Mouse (Mus musculus) midbrain, embryonic 16.5 days (tissue): ENCODE results near the gene Lyst. TPM values are rescaled to one million over a fixed set of nuclear protein-coding genes. Genes with fewer than 3 reads are reported as not detected.

ENCODE experiments used
- ATAC-seq: fragments of 200-750 bp; cut with Nextera tagmentation; 2 replicates; pipeline ENCODE4 v1.8.0; 2017; ENCODE audit warnings: moderate TSS enrichment
- H3K27ac ChIP-seq: fragments of 300-500 bp; sonication (generic); 2 replicates; pipeline ENCODE4 v1.5.1; 2014; ENCODE audit warnings: mild to moderate bottlenecking, low read length, mixed read lengths
- H3K27me3 ChIP-seq: fragments of 300-500 bp; sonication (generic); 2 replicates; pipeline ENCODE4 v1.6.1; 2014; ENCODE audit warnings: low read depth, low read length, mixed read lengths; ENCODE audit not compliant: control insufficient read depth, insufficient read depth
- H3K36me3 ChIP-seq: fragments of 300-500 bp; sonication (generic); 2 replicates; pipeline ENCODE4 v1.6.1; 2014; ENCODE audit warnings: mild to moderate bottlenecking, low read length, moderate library complexity, mixed read lengths; ENCODE audit not compliant: control insufficient read depth, insufficient read depth
- H3K4me1 ChIP-seq: fragments of 300-500 bp; sonication (generic); 2 replicates; pipeline ENCODE4 v1.6.1; 2014; ENCODE audit warnings: mild to moderate bottlenecking, low read length, mixed read lengths; ENCODE audit not compliant: control insufficient read depth, insufficient read depth
- H3K4me2 ChIP-seq: fragments of 300-500 bp; sonication (generic); 2 replicates; pipeline ENCODE4 v1.6.1; 2014; ENCODE audit warnings: mild to moderate bottlenecking, low read length, mixed read lengths
- H3K4me3 ChIP-seq: fragments of 300-500 bp; sonication (generic); 2 replicates; pipeline ENCODE4 v1.5.1; 2014; ENCODE audit warnings: low read depth, mild to moderate bottlenecking, low read length, moderate library complexity, mixed read lengths
- H3K9ac ChIP-seq: fragments of 300-500 bp; sonication (generic); 2 replicates; pipeline ENCODE4 v1.6.1; 2014; ENCODE audit warnings: low read depth, low read length, mixed read lengths
- H3K9me3 ChIP-seq: fragments of 300-500 bp; sonication (generic); replicated peaks from 2 replicates; pipeline ENCODE4 v1.6.1; 2014; ENCODE audit warnings: mild to moderate bottlenecking, low read length, mixed read lengths; ENCODE audit not compliant: control insufficient read depth, poor library complexity, severe bottlenecking
- WGBS: fragments of 180-500 bp; shearing (Covaris S2); extraction: QIAGEN DNeasy Blood & Tissue Kit; methylation state at CpG from one replicate; pipeline ENCODE4 v1.1.7; 2014; 5-methylcytosine and 5-hydroxymethylcytosine counted together
- polyA plus RNA-seq: library from polyadenylated mRNA; unstranded; fragments of >200 nt; fragmentation: Nextera tagmentation; extraction: Ambion mirVana; gene quantifications from 2 replicates; pipeline ENCODE4 v1.2.1, GENCODE M21; 2015

Gene Lyst
- polyA plus RNA-seq, 1 experiment from 2014 or later = 3.9 TPM

DNA sequence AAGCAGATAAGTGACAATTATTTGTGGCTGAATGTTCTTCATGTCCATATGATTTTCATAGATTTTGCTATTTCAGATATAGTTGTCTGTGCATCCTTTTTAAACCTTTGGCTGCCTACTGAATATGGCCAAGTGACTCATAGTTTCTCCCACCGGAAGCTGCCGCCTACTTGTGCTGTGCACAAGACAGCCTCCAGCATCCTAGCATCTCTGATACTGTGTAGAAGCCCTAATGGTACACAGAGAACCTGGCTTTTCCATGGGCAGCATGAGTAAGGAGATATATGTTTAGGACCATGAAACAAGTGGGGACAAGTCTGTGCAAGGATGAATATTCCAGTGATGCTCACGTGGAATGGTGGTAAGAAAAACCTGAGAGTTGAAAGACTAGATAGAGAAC is 35.0 kb upstream of the Lyst start:
- Histone ChIP-seq H3K9ac (no peak overlapping the region), H3K27ac (no peak overlapping the region), H3K4me3 (no peak overlapping the region), H3K4me2 (no peak overlapping the region), H3K36me3 (no peaks in the 10 kb centered on the region), H3K4me1 (no peaks in the 10 kb centered on the region), H3K9me3 (no peaks in the 10 kb centered on the region), H3K27me3 (no peaks in the 10 kb centered on the region)
- ATAC-seq = no peak
- 94% methylated on average over 3 of the region's 3 CpGs for WGBS

DNA sequence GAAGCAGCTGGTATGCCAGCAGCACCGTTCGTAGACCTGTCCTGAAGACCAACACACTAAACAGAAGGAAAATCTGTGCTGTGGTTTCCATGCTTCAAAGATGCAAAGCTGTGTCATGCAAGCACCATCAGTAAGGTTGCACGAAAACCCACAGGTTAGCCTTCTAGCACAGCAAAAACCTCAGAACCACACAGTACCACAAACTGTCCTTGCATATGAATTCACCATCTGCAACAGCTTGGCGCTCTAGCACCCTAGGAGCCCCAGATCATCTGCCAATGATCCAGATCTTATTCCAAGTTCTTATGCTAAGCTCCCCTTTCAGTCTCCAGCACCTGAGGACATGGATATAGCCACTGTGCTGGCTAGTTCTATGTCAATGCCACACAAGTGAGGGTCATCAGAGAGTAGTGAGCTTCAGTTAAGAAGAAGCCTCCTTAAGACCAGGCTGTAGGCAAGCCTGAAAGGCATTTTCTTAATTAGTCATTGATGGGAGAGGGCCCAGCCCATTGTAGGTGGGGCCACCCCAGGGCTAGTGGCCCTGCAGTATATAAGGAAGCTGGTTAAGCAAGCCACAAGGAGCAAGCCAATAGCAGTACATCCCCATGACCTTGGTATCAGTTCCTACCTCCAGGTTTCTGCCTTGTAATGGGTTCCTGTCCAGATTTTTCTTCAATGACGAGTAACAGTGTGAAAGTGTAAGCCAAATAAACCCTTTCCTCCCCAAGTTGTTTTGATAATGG is 33.0 kb upstream of the Lyst start:
- 83% methylated on average over 5 of the region's 5 CpGs for WGBS
- Histone ChIP-seq H3K9ac (no peak overlapping the region), H3K4me3 (no peak overlapping the region), H3K27ac (no peak overlapping the region), H3K9me3 (no peaks in the 10 kb centered on the region), H3K4me2 (no peak overlapping the region), H3K4me1 (no peaks in the 10 kb centered on the region), H3K36me3 (no peaks in the 10 kb centered on the region), H3K27me3 (no peaks in the 10 kb centered on the region)
- no peak for ATAC-seq

DNA sequence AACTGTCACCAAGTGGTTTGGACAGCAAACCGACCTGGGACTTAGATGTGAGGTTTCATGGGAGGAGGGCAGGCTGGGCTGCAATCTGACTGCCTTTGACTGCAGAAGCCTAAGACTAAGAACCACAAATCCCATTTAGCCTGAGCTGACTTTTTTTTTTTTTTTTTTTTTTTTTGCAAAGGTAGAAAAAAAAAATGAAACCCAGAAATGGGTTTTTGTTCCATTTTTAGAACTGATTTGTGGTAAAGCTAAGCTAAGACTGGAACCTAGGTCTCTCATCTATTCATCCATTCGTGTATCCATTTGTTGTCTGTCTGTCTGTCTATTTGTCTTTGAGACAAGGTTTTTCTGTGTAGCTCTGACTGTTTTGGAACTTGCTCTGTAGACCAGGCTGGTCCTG is 31.9 kb upstream of the Lyst start:
- Histone ChIP-seq H3K27me3 (no peaks in the 10 kb centered on the region), H3K4me3 (no peak overlapping the region), H3K36me3 (no peaks in the 10 kb centered on the region), H3K4me1 (no peaks in the 10 kb centered on the region), H3K9me3 (no peaks in the 10 kb centered on the region), H3K4me2 (no peak overlapping the region), H3K9ac (no peak overlapping the region), H3K27ac (no peak overlapping the region)
- WGBS = 72% methylated on average over 2 of the region's 2 CpGs
- ATAC-seq = no peak

DNA sequence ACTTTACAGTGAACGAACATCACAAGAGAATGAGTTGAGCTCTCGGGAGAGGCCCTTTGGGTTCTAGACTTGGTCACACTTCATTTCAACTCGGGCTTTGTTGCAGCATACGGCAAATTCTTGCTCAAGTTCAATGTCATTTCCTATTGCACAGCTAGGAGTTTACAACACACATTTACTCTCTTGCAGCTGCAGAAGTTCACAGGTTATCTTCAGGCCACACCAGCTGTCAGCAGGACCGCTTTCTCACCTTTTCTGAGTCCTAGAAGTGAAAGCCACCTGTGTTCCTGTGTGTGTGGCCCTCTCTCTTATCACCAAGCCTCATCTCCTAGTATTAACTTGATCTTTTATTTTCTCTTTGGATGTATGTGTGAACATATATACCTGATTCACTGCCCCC is 31.3 kb upstream of the Lyst start:
- H3K4me2 ChIP-seq = no peak overlapping the region
- H3K27me3 ChIP-seq = no peaks in the 10 kb centered on the region
- no peak overlapping the region for H3K4me3 ChIP-seq
- no peaks in the 10 kb centered on the region for H3K9me3 ChIP-seq
- no peak overlapping the region for H3K27ac ChIP-seq
- ATAC-seq = no peak
- no peaks in the 10 kb centered on the region for H3K4me1 ChIP-seq
- 84% methylated on average over 5 of the region's 5 CpGs for WGBS
- no peak overlapping the region for H3K9ac ChIP-seq
- no peaks in the 10 kb centered on the region for H3K36me3 ChIP-seq

DNA sequence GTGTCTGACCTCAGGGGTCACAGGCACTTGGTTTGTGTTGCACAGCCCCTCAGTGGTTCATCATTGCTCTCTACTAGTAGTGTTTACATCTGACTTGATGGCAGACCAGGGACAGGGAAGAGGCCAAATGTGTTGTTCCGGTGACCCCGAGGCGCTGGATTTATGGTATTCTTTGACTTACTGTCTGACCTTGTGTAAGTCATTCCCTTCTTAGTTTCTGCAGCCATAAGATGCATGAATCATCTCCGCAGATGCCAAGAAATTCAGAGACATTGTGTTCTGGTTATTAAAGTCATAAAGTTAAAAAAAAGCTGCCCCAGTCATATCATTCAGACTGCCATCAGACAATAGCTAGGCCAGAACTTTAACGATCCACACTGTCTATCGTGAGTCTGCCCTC is 27.6 kb upstream of the Lyst start:
- H3K27me3 ChIP-seq = no peaks in the 10 kb centered on the region
- H3K9me3 ChIP-seq = no peaks in the 10 kb centered on the region
- H3K9ac ChIP-seq = no peak overlapping the region
- no peak overlapping the region for H3K27ac ChIP-seq
- H3K4me3 ChIP-seq = no peak overlapping the region
- ATAC-seq = no peak
- no peaks in the 10 kb centered on the region for H3K4me1 ChIP-seq
- WGBS = 96% methylated on average over 6 of the region's 6 CpGs
- no peaks in the 10 kb centered on the region for H3K36me3 ChIP-seq
- H3K4me2 ChIP-seq = no peak overlapping the region

DNA sequence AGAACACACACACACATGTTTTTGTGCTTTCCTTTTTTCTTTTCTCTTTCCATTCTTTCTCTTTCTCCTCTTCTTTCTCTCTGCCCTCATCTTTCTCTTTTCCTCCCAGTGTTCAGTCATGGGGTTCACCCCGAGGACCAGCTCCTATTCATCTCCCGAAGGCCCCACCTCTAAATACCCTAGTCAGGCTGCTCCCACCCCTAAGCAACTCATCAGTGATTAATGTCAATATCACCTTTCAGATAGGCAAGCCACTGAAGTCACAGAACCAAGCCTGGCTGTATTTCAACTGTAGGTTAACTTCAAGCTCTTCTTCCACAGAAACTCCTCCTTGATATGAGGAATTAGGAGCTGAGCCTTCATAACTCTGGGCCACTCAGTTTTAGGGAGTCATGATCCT is 26.1 kb upstream of the Lyst start:
- WGBS = 86% methylated on average over 2 of the region's 2 CpGs

DNA sequence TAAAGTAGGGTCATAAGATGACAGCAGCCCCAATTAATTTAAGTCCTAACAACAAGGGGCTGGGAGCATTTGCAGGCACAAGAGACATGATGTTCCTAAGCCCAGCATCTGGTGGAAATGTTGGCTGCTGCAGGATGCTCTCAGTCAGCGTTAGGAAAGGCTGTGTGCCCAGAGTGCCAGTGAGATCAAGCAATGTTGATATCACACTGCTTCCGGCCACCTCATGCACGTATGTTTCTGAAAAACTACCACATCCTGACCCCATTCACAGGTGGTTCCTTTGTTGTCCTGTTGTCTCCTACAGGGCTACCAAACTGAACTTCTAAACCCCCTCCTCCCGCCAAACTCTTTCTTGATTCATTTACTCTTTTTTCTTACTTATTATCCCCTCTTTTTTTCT is 25.7 kb upstream of the Lyst start:
- ATAC-seq = no peak
- H3K9ac ChIP-seq = no peak overlapping the region
- H3K4me2 ChIP-seq = no peak overlapping the region
- H3K4me1 ChIP-seq = no peaks in the 10 kb centered on the region
- no peaks in the 10 kb centered on the region for H3K27me3 ChIP-seq
- H3K4me3 ChIP-seq = no peak overlapping the region
- no peak overlapping the region for H3K27ac ChIP-seq
- 72% methylated on average over 4 of the region's 4 CpGs for WGBS
- H3K36me3 ChIP-seq = no peaks in the 10 kb centered on the region
- no peaks in the 10 kb centered on the region for H3K9me3 ChIP-seq

More for the DNA sequence above, 26.1 kb upstream of the Lyst start:
- H3K4me3 ChIP-seq = no peak overlapping the region
- no peaks in the 10 kb centered on the region for H3K4me1 ChIP-seq
- no peak for ATAC-seq
- no peaks in the 10 kb centered on the region for H3K9me3 ChIP-seq
- H3K27ac ChIP-seq = no peak overlapping the region
- H3K4me2 ChIP-seq = no peak overlapping the region
- no peaks in the 10 kb centered on the region for H3K36me3 ChIP-seq
- H3K9ac ChIP-seq = no peak overlapping the region
- H3K27me3 ChIP-seq = no peaks in the 10 kb centered on the region

DNA sequence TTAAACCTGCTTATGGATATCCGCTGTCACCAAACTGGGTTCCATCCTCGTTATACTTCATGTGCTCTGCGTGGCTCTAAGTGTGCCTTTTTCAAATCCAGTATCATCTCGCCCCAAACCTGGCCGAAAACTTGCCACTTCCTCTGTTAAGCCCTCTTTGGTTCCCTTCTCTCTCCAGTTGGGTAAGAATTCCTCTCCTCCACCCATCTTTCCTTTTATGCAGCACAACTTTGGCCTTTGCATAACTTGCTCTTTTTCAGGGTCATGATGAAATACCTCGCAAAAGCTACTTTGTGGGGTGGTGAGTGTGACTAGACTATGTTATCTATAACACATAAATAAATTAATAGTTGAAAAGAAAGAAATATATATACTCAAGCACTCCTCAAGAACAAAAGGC is 22.6 kb upstream of the Lyst start:
- Histone ChIP-seq H3K4me2 (no peak overlapping the region), H3K27ac (no peak overlapping the region), H3K36me3 (no peaks in the 10 kb centered on the region), H3K9me3 (no peaks in the 10 kb centered on the region), H3K4me1 (no peaks in the 10 kb centered on the region), H3K27me3 (no peaks in the 10 kb centered on the region), H3K9ac (no peak overlapping the region), H3K4me3 (no peak overlapping the region)
- no peak for ATAC-seq
- WGBS = 93% methylated on average over 6 of the region's 6 CpGs

DNA sequence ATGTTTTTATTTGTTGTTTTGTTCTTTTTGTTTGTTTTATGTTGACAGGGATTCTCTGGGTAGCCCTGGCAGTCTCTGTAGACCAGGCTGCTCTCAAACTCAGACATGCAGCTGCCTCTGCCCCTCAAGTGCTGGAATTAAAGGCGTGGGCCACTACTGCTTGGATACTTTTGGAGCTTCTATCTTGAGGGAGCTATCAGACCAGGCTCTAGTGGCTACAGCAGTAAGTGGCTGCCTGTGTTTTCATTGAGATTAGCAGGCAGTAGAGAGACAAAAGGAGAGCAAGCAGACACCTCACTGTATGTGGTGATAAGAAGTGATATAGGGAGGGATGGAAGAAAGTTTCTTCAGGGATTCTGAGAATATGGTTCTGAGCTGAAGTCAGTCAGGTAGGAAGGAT is 21.4 kb upstream of the Lyst start:
- no peak overlapping the region for H3K27ac ChIP-seq
- H3K36me3 ChIP-seq = no peaks in the 10 kb centered on the region
- no peak overlapping the region for H3K4me2 ChIP-seq
- H3K4me1 ChIP-seq = no peaks in the 10 kb centered on the region
- WGBS = 79% methylated on average over 1 of the region's 1 CpGs
- H3K4me3 ChIP-seq = no peak overlapping the region
- H3K9ac ChIP-seq = no peak overlapping the region
- no peak for ATAC-seq
- H3K27me3 ChIP-seq = no peaks in the 10 kb centered on the region
- H3K9me3 ChIP-seq = no peaks in the 10 kb centered on the region
